Mouse (Mus musculus) retina, adult 2 months (tissue): Measurements from ENCODE around the gene Ninj1.

Experiments used
- DNase-seq: peaks from one replicate; pipeline ENCODE4 v3.0.0-alpha.2; 2012; ENCODE audit warnings: low read depth, low spot score

Gene Ninj1

GRCm38 (mm10) chr13:49225633-49226032 is 38.3 kb downstream of the Ninj1 start:
- no peak for DNase-seq

DNA sequence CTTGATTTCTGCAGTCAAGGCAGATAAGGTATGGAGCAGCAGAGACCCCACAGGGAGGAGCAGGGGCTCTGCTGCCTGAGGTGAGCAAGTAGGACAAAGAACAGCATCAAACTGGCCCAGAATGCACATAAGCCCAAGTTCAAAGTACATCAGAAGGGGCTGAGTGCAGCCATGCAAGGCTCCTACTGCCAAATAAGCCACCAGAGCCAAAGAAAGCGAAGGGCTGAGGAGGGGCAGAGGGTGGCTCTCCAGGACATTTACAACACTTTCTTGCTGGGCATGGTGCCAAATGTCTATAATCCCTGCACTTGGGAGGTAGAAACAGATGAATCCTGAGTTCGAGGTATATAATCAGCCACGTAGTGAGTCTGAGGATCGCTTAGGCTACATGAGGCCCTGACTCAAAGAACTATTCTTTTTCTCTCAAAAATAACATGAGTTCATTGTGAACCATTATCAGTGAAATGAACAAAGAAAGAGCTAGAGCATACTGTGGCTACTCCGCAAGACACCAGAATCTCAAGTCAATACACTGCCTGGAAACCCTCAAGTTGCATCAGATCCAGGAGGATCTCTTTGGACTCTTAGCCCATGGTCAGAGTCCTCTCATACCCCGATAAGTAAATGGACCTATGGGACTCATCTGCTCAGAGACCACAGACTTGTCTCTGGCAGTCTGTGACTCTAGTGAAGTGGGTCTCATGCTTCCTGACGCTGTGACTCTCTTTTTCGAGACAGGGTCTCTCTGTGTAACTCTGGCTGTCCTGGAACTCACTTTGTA is 46.7 kb downstream of the Ninj1 start:
- no peak for DNase-seq

DNA sequence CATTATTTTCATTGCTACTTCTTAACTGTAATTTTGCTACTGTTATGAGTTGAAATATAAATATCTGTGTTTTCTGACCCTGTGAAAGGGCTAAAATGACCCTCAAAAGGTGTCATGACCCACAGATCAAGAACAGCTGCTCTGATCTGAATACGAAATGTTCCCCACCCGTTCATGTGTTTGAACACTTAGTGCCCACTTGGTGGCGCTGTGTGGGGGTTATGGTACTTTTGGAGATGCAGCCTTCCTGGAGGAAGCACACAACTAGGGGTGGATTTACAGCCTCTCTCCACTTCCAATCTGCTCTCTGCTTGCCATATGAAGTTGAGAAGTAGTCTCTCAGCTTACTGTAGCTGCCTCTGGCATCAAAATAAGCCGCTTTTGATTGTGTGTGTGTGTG is 47.4 kb downstream of the Ninj1 start:
- DNase-seq, result no peak

DNA sequence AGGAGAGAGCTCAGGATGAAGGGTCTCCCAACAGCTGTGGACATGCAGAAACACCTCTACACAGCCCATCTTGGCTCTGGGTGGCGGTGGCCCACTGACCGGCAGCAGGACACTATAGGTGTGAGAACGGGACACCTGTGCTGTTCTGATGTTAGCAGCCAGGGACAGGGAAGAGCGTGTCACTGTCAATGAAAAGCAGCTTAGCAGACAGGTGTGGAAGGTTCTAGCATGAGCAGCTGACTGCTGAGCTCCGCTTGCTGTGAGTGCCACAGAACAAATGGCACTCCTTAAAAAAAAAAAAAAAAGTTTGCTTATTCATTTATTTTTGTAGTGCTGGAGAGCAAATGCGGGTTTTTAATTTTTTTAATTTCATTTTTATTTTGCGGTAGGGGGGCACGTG is 50.3 kb downstream of the Ninj1 start:
- DNase-seq, result no peak

GRCm38 (mm10) chr13:49238737-49239136 is 51.5 kb downstream of the Ninj1 start:
- DNase-seq, result no peak

DNA sequence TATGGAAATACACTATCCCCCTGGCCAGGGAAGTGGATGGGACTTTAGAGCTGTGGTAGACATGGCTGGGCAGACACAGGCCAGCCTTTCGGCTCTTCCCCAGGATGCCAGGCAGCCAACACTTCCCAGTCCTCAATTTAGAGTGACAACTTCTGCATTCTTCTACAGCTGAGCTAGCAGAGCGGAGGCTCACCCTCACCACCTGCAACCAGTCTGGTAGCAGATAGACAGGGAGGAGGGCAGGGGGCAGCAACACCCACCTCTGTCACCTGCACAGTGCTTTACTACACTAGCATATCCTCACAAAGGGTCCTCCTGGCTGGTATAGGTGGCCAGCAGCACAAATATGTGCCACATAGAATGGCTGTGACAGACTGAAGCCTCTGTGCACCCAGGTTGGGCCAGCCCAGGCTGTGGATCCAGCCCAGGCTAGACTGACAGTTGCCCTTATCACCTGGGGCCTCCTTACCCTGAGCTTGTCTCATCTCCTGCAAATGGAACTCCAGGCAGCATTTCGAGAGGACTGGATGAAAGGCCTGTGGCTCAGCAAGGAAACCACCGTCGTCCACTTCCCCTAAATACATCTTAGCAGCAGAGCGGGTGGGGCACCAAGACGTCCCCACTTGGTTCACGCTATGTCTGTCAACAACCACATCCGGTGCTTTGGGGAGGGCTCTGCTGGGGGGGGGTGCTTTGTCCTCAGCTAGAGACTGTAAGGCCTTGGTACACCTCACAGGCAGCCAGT is 55.2 kb downstream of the Ninj1 start:
- DNase-seq, result no peak

- DNase-seq, result no peak
These were observed 56.2 kb downstream of the Ninj1 start for GRCm38 (mm10) chr13:49243492-49243891.

DNA sequence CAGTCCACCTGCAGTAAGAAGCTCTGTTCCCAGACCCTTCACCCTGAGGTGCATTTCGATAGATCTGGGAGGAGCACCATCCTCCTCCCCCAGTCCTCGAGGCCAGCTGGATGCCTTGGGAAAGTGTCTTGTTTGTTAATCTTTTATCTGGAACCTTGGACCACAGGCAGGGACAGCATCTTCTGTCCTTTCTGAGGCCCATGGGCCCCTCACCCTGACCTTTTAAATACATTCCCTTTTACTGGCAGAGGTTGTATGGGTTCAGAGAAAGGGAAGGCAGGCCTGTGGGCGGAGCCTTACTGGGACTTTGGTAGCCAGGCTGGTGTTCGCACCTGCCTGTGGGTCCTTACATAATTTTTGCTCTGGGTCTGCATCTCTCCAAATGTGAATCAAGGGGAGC is 58.0 kb downstream of the Ninj1 start:
- no peak for DNase-seq
